Mouse (Mus musculus) macrophage (primary cell): ENCODE data around the gene Cntln. TPM values are rescaled to one million over a fixed set of nuclear protein-coding genes. Genes with fewer than 3 reads are reported as not detected.

ENCODE experiments used
- H3K27ac ChIP-seq: fragments of 350-480 bp; formaldehyde crosslinking; 2 replicates; pipeline ENCODE4 v1.9.0; 2021
- H3K36me3 ChIP-seq: fragments of 350-480 bp; formaldehyde crosslinking; 2 replicates; pipeline ENCODE4 v1.9.0; 2021; ENCODE audit errors: inconsistent target
- H3K4me3 ChIP-seq: fragments of 350-480 bp; formaldehyde crosslinking; 2 replicates; pipeline ENCODE4 v1.9.0; 2021; ENCODE audit errors: inconsistent target
- H3K79me2 ChIP-seq: fragments of 350-480 bp; formaldehyde crosslinking; 2 replicates; pipeline ENCODE4 v1.9.0; 2021; ENCODE audit errors: inconsistent target
- WGBS: methylation state at CpG from one replicate; pipeline ENCODE4 v1.1.7; 2026; ENCODE audit warnings: inconsistent platforms; ENCODE audit not compliant: missing documents; 5-methylcytosine and 5-hydroxymethylcytosine counted together
- polyA plus RNA-seq: library from polyadenylated mRNA; stranded (reverse); fragments of 250-400 nt; gene quantifications from 3 replicates; pipeline ENCODE4 v1.2.4, GENCODE M21; 2018; ENCODE audit warnings: inconsistent platforms
- total RNA-seq, 78 experiments: library from RNA; depleted of rRNA; stranded (reverse); fragments of 250-400 nt; gene quantifications; 1 replicate in 9 of 78; 2 replicates in 24 of 78; 3 replicates in 43 of 78; 4 replicates in 2 of 78; pipeline ENCODE4 v1.2.4; 2018; ENCODE audit warnings: inconsistent platforms in 56 of 78

Gene Cntln
- 10 to 100 TPM in 21 of 26 experiments, 1 to 10 TPM in 5; 1.7 to 22.5 (median 14.3) TPM for total RNA-seq (2018; cell fraction: chromatin; rRNA removed)
- total RNA-seq (2018; cell fraction: cytosol; rRNA removed), result 1 to 10 TPM; 1.4 to 3.4 (median 2.3) TPM
- total RNA-seq (2018; cell fraction: nucleus; rRNA removed), result 10 to 100 TPM in 3 of 26 experiments, 1 to 10 TPM in 23; 1.2 to 19.8 (median 6.8) TPM
- polyA plus RNA-seq, result 1.2 to 4.4 TPM (median 3.7 TPM) in 3 replicates

- Histone ChIP-seq H3K27ac (no peak within 1 kb of the TSS), H3K36me3 (no peaks in the 10 kb centered on the region), H3K79me2 (no peaks in the 10 kb centered on the region), H3K4me3 (peak within 1 kb of the TSS; percentile 35)
- WGBS, result 2% methylated on average over 50 of the region's 50 CpGs
These were observed at the start of gene Cntln for GRCm38 (mm10) chr4:84884111-84884538. Gene Cntln (plus strand): TSS chr4:84884309.

GRCm38 (mm10) chr4:84836979-84837378 lies 47.1 kb upstream of the Cntln start:
- WGBS, result 52% methylated on average over 5 of the region's 5 CpGs
- H3K27ac ChIP-seq, result no peak overlapping the region
- no peak overlapping the region for H3K4me3 ChIP-seq
- H3K36me3 ChIP-seq, result no peaks in the 10 kb centered on the region
- H3K79me2 ChIP-seq, result no peaks in the 10 kb centered on the region

GRCm38 (mm10) chr4:84838545-84838944 lies 45.6 kb upstream of the Cntln start:
- WGBS, result 84% methylated on average over 3 of the region's 3 CpGs
- Histone ChIP-seq H3K36me3 (no peaks in the 10 kb centered on the region), H3K4me3 (no peak overlapping the region), H3K79me2 (no peaks in the 10 kb centered on the region), H3K27ac (no peak overlapping the region)

- H3K4me3 ChIP-seq, result no peak overlapping the region
- H3K79me2 ChIP-seq, result no peaks in the 10 kb centered on the region
- no peaks in the 10 kb centered on the region for H3K36me3 ChIP-seq
- H3K27ac ChIP-seq, result no peak overlapping the region
- WGBS, result 67% methylated on average over 2 of the region's 2 CpGs
These were observed 44.6 kb upstream of the Cntln start for GRCm38 (mm10) chr4:84839466-84839865.

GRCm38 (mm10) chr4:84857588-84857987 lies 26.5 kb upstream of the Cntln start:
- H3K36me3 ChIP-seq, result no peaks in the 10 kb centered on the region
- H3K4me3 ChIP-seq, result no peak overlapping the region
- WGBS, result 94% methylated on average over 2 of the region's 2 CpGs
- no peaks in the 10 kb centered on the region for H3K79me2 ChIP-seq
- H3K27ac ChIP-seq, result no peak overlapping the region

GRCm38 (mm10) chr4:84876347-84876746 lies 7.8 kb upstream of the Cntln start:
- no peaks in the 10 kb centered on the region for H3K36me3 ChIP-seq
- H3K4me3 ChIP-seq, result no peak overlapping the region
- H3K27ac ChIP-seq, result no peak overlapping the region
- 27% methylated on average over 3 of the region's 3 CpGs for WGBS
- H3K79me2 ChIP-seq, result no peaks in the 10 kb centered on the region

GRCm38 (mm10) chr4:84883646-84884045 lies 463 bp upstream of the Cntln start:
- Histone ChIP-seq H3K27ac (no peak overlapping the region), H3K4me3 (no peak overlapping the region), H3K79me2 (no peaks in the 10 kb centered on the region), H3K36me3 (no peaks in the 10 kb centered on the region)
- 93% methylated on average over 12 of the region's 12 CpGs for WGBS

GRCm38 (mm10) chr4:84884539-84885270 lies 596 bp downstream of the Cntln start:
- no peak overlapping the region for H3K27ac ChIP-seq
- no peaks in the 10 kb centered on the region for H3K36me3 ChIP-seq
- H3K4me3 ChIP-seq, result peak overlapping the region; percentile 35
- 1% methylated on average over 58 of the region's 60 CpGs for WGBS
- H3K79me2 ChIP-seq, result no peaks in the 10 kb centered on the region

GRCm38 (mm10) chr4:84885271-84885540 lies 1.1 kb downstream of the Cntln start:
- WGBS, result 36% methylated on average over 1 of the region's 1 CpGs
- H3K36me3 ChIP-seq, result no peaks in the 10 kb centered on the region
- peak overlapping the region; percentile 35 for H3K4me3 ChIP-seq
- H3K27ac ChIP-seq, result no peak overlapping the region
- no peaks in the 10 kb centered on the region for H3K79me2 ChIP-seq

- 95% methylated on average over 1 of the region's 1 CpGs for WGBS
- no peak overlapping the region for H3K27ac ChIP-seq
- no peaks in the 10 kb centered on the region for H3K79me2 ChIP-seq
- no peak overlapping the region for H3K4me3 ChIP-seq
- no peaks in the 10 kb centered on the region for H3K36me3 ChIP-seq
These were observed 34.3 kb downstream of the Cntln start for GRCm38 (mm10) chr4:84918393-84918792.

- 97% methylated on average over 6 of the region's 6 CpGs for WGBS
- no peaks in the 10 kb centered on the region for H3K79me2 ChIP-seq
- H3K36me3 ChIP-seq, result no peaks in the 10 kb centered on the region
- no peak overlapping the region for H3K27ac ChIP-seq
- no peak overlapping the region for H3K4me3 ChIP-seq
These were observed 50.3 kb downstream of the Cntln start for GRCm38 (mm10) chr4:84934342-84934929.

GRCm38 (mm10) chr4:84942059-84942458 lies 58.0 kb downstream of the Cntln start:
- no peak overlapping the region for H3K27ac ChIP-seq
- 85% methylated on average over 2 of the region's 2 CpGs for WGBS

GRCm38 (mm10) chr4:84942651-84943050 lies 58.5 kb downstream of the Cntln start:
- Histone ChIP-seq H3K4me3 (no peak overlapping the region), H3K36me3 (no peaks in the 10 kb centered on the region), H3K27ac (no peak overlapping the region), H3K79me2 (no peaks in the 10 kb centered on the region)
- 85% methylated on average over 2 of the region's 2 CpGs for WGBS

More at GRCm38 (mm10) chr4:84942059-84942458, 58.0 kb downstream of the Cntln start:
- H3K36me3 ChIP-seq, result no peaks in the 10 kb centered on the region
- H3K79me2 ChIP-seq, result no peaks in the 10 kb centered on the region
- no peak overlapping the region for H3K4me3 ChIP-seq

- 92% methylated on average over 4 of the region's 4 CpGs for WGBS
- no peaks in the 10 kb centered on the region for H3K36me3 ChIP-seq
- no peaks in the 10 kb centered on the region for H3K79me2 ChIP-seq
- no peak overlapping the region for H3K4me3 ChIP-seq
- no peak overlapping the region for H3K27ac ChIP-seq
These were observed 60.0 kb downstream of the Cntln start for GRCm38 (mm10) chr4:84944100-84944499.

- Histone ChIP-seq H3K27ac (no peak overlapping the region), H3K4me3 (no peak overlapping the region), H3K79me2 (no peaks in the 10 kb centered on the region), H3K36me3 (no peaks in the 10 kb centered on the region)
- WGBS, result 92% methylated on average over 3 of the region's 3 CpGs
These were observed 62.3 kb downstream of the Cntln start for GRCm38 (mm10) chr4:84946450-84946849.
